Mouse (Mus musculus): ENCODE measurements around the gene Olfr1432. TPM values are rescaled to one million over a fixed set of nuclear protein-coding genes. Genes with fewer than 3 reads are reported as not detected.
"Not testable (repeated sequence)": the region's sequence is repeated elsewhere in the genome, so short reads cannot be mapped to it uniquely, and the experiment has no call there.

Olfr1432 gene
- not detected for total RNA-seq (2022)

DNA sequence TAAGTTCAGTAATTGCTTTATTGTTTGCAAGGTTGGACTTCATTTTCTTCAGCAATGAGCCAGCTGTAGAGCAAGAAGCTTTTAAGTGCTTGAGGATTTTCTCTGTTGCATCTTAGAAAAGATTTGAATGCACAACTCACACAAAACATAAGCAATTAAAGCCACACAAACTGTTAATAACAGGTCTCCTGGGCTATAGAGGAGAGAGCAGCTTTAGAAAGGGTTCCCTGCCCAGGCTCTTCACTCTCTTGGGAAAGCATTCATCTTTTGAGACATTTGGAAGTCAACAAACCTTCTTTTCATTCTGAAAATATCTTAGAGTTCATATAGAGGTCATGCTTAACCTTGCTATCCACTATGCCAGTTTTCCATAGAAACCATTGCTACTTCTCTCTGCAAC is at the start of gene Olfr1432:
TSS of gene Olfr1432 (minus strand) at position 101 of the 400 bp plus-strand sequence.
- not testable (repeated sequence) for DNase-seq

DNA sequence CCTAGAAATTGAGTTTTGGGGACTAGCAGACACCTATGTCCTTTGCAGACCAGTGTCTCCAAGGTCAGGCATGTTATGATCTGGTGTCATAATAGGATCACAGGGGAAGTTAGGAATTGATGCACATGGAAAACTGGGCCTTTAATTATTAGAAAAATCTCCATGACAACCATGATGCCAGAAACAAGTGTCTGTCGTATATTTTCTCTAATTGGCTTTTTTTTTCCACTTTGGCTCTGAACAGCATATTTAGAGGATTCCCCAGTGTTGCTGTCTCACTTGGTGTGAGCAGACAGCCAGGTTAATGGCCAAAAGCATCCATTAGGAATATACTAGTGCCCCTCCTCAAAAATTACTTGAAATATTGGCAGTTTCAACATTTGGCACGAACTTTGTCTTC is 47.2 kb upstream of the Olfr1432 start, which contains the start of gene Olfr1434:
TSS of gene Olfr1434 (plus strand) at position 301 of the 400 bp plus-strand sequence.
- no peak for DNase-seq

DNA sequence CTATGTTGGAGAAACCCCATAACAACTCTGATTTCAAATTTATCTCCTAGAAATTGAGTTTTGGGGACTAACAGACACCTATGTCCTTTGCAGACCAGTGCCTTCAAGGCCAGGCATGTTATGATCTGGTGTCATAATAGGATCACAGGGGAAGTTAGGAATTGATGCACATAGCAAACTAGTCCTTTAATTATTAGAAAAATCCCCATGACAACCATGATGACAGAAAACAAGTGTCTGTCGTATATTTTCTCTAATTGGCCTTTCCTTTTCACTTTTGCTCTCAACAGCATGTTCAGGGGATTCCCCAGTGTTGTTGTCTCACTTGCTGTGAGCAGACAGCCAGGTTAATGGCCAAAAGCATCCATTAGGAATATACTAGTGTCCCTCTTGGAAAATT is 28.3 kb upstream of the Olfr1432 start, which contains the start of gene Olfr235:
TSS of gene Olfr235 (plus strand) at position 301 of the 400 bp plus-strand sequence.
- DNase-seq = no peak

DNA sequence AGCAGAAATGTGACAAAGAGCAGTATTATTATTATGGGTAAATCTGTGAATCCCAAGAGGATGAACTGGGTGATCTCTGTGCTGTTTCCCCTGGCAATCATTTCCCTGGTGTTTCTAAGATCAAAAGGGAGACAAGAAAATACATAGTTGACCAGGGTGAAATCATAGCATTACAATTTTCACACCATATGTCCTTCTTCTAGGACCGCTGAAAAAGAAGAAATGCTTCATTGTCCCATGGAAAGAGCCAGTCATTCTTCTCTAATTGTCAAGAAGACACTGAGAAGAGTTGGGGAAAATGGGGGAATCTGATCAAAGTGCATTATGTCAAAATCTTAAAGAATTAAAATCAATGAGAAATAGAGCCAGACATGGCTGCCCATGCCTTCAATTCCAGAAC is 9.2 kb upstream of the Olfr1432 start, which contains the start of gene Olfr262:
TSS of gene Olfr262 (minus strand) at position 101 of the 400 bp plus-strand sequence.
- DNase-seq = no peak

DNA sequence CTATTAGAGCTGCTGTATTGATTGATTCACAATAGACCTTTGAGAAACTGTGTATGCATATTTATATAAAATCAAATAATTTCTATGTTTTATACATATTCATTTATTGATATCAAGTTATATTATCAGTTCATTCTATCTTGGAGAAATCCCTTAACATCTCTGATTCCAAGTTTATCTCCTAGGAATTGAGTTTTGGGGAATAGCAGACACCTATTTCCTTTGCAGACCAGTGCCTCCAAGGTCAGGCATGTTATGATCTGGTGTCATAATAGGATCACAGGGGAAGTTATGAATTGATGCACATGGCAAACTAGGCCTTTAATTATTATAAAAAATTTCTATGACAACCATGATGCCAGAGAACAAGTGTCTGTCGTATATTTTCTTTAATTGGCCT is 32.1 kb downstream of the Olfr1432 start, which contains the start of gene Olfr1431:
TSS of gene Olfr1431 (plus strand) at position 301 of the 400 bp plus-strand sequence.
- DNase-seq = no peak

DNA sequence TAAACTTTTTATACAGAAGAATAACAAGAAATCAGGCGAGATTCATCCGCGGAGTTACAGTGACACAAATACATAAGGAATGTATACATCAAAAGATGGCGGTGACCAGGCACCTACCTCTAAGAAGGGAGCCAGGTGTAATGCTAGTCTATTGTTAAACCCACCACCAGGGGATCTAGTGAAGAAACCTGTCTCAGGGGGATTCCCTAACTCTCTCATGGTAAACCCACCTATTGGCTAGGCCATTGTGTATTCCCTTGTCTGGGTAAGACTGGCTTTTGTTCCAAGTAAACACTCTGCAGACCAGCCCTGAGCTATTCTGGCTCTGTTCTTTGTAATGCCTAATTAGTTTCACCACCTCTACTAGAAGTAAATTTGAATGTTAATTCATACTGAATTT is 33.3 kb downstream of the Olfr1432 start:
- not testable (repeated sequence) for DNase-seq

Other genes starting within 250 kb of the Olfr1432 start
- gene Olfr1423, start 191.3 kb downstream of the Olfr1432 start, total RNA-seq (2022) = not detected
- not detected for gene Olfr1424, start 169.9 kb downstream of the Olfr1432 start, total RNA-seq (2022)
- not detected for gene Olfr1425, start 154.9 kb downstream of the Olfr1432 start, total RNA-seq (2022)
- not detected for gene Olfr1426, start 140.6 kb downstream of the Olfr1432 start, total RNA-seq (2022)
- not detected for gene Olfr1427, start 129.3 kb downstream of the Olfr1432 start, total RNA-seq (2022)
- gene Olfr1428, start 116.7 kb downstream of the Olfr1432 start, total RNA-seq (2022) = not detected
- gene Olfr76, start 109.4 kb downstream of the Olfr1432 start, total RNA-seq (2022) = not detected
- not detected for gene Olfr1555-ps1, start 62.5 kb downstream of the Olfr1432 start, total RNA-seq (2022)
- not detected for gene Olfr1431, start 32.0 kb downstream of the Olfr1432 start, total RNA-seq (2022)
- not detected for gene Olfr262, start 9.1 kb upstream of the Olfr1432 start, total RNA-seq (2022)
- not detected for gene Olfr235, start 28.4 kb upstream of the Olfr1432 start, total RNA-seq (2022)
- gene Olfr1434, start 47.3 kb upstream of the Olfr1432 start, total RNA-seq (2022) = not detected
- gene Olfr1436, start 66.5 kb upstream of the Olfr1432 start, total RNA-seq (2022) = not detected
- gene Olfr1437, start 92.5 kb upstream of the Olfr1432 start, total RNA-seq (2022) = not detected
- not detected for gene Olfr1438-ps1, start 103.3 kb upstream of the Olfr1432 start, total RNA-seq (2022)
- gene Olfr1440, start 154.7 kb upstream of the Olfr1432 start, total RNA-seq (2022) = not detected
- not detected for gene Olfr1441, start 184.8 kb upstream of the Olfr1432 start, total RNA-seq (2022)
- not detected for gene Pfpl, start 195.3 kb upstream of the Olfr1432 start, total RNA-seq (2022)
- gene Mpeg1, start 228.2 kb upstream of the Olfr1432 start, total RNA-seq (2022) = 10 to 100 TPM; 29.9 to 72.1 (median 53.2) TPM